Mouse (Mus musculus) lung, postnatal 0 days (tissue): ENCODE measurements around the gene Rpl28. TPM values are rescaled to one million over a fixed set of nuclear protein-coding genes. Genes with fewer than 3 reads are reported as not detected.

Source experiments
- ATAC-seq: fragments of 200-750 bp; cut with Nextera tagmentation; 2 replicates; pipeline ENCODE4 v1.8.0; 2017; ENCODE audit warnings: moderate library complexity
- DNase-seq: peaks from one replicate; pipeline ENCODE4 v3.0.0-alpha.2; 2016; ENCODE audit warnings: low spot score
- H3K27ac ChIP-seq: fragments of 300-500 bp; sonication (generic); 2 replicates; pipeline ENCODE4 v1.5.1; 2014; ENCODE audit warnings: antibody characterized with exemption, mild to moderate bottlenecking, low read length, mixed read lengths
- H3K27me3 ChIP-seq: fragments of 300-500 bp; sonication (generic); replicated peaks from 2 replicates; pipeline ENCODE4 v1.6.1; 2014; ENCODE audit warnings: low read length, mixed read lengths; ENCODE audit not compliant: insufficient read depth
- H3K36me3 ChIP-seq: fragments of 300-500 bp; sonication (generic); 2 replicates; pipeline ENCODE4 v1.6.1; 2014; ENCODE audit warnings: low read length, mixed read lengths; ENCODE audit not compliant: insufficient read depth
- H3K4me1 ChIP-seq: fragments of 300-500 bp; sonication (generic); 2 replicates; pipeline ENCODE4 v1.6.1; 2014; ENCODE audit warnings: antibody characterized with exemption, low read depth, low read length, mixed read lengths; ENCODE audit not compliant: insufficient read depth
- H3K4me2 ChIP-seq: fragments of 300-500 bp; sonication (generic); replicated peaks from 2 replicates; pipeline ENCODE4 v1.6.1; 2014; ENCODE audit warnings: low read depth, mild to moderate bottlenecking, low read length, moderate library complexity, mixed read lengths
- H3K4me3 ChIP-seq: fragments of 300-500 bp; sonication (generic); 2 replicates; pipeline ENCODE4 v1.5.1; 2014; ENCODE audit warnings: low read depth, low read length
- H3K9ac ChIP-seq: fragments of 300-500 bp; sonication (generic); replicated peaks from 2 replicates; pipeline ENCODE4 v1.6.1; 2014; ENCODE audit warnings: low read depth, mild to moderate bottlenecking
- H3K9me3 ChIP-seq: fragments of 300-500 bp; sonication (generic); 2 replicates; pipeline ENCODE4 v1.6.1; 2016; ENCODE audit warnings: low read length, mixed read lengths
- CTCF ChIP-seq: IDR thresholded peaks from 2 replicates; pipeline ENCODE4 v1.5.1; 2016; ENCODE audit warnings: antibody characterized with exemption, mild to moderate bottlenecking
- EP300 ChIP-seq: IDR thresholded peaks from 2 replicates; pipeline ENCODE4 v1.6.1; 2016; ENCODE audit warnings: antibody characterized with exemption, mild to moderate bottlenecking, control low read depth
- WGBS: fragments of 180-500 bp; shearing (Covaris S2); extraction: QIAGEN DNeasy Blood & Tissue Kit; methylation state at CpG from one replicate; pipeline ENCODE4 v1.1.7; 2014; 5-methylcytosine and 5-hydroxymethylcytosine counted together
- polyA plus RNA-seq: library from polyadenylated mRNA; unstranded; fragments of >200 nt; fragmentation: Nextera tagmentation; extraction: Ambion mirVana; gene quantifications from 2 replicates; pipeline ENCODE4 v1.2.1, GENCODE M21; 2015

Gene Rpl28
- polyA plus RNA-seq, 1 experiment from 2014 or later = 294 TPM

- TF ChIP-seq CTCF = no peak
- H3K27me3 ChIP-seq = no peaks in the 10 kb centered on the region
- 70% methylated on average over 4 of the region's 4 CpGs for WGBS
Measured at GRCm38 (mm10) chr7:4748321-4748720, 44.4 kb upstream of the Rpl28 start.

GRCm38 (mm10) chr7:4749169-4749568, 43.5 kb upstream of the Rpl28 start:
- Histone ChIP-seq H3K27ac (no peak overlapping the region), H3K9ac (no peak overlapping the region), H3K4me2 (no peak overlapping the region), H3K36me3 (no peaks in the 10 kb centered on the region; the same call in 1 of the 2 replicates), H3K27me3 (no peaks in the 10 kb centered on the region), H3K9me3 (no peaks in the 10 kb centered on the region), H3K4me1 (peaks cover 13% of the 10 kb centered on the region; the same call in 1 of the 2 replicates), H3K4me3 (no peak overlapping the region)
- TF ChIP-seq CTCF = no peak
- TF ChIP-seq EP300 = no peak
- no peak for DNase-seq
- no peak for ATAC-seq
- WGBS = 72% methylated on average over 2 of the region's 2 CpGs

More at GRCm38 (mm10) chr7:4748321-4748720, 44.4 kb upstream of the Rpl28 start:
- Histone ChIP-seq H3K9me3 (no peaks in the 10 kb centered on the region), H3K4me3 (no peak overlapping the region), H3K27ac (no peak overlapping the region), H3K36me3 (no peaks in the 10 kb centered on the region; the same call in 1 of the 2 replicates), H3K4me1 (peaks cover 12% of the 10 kb centered on the region; the same call in 1 of the 2 replicates), H3K9ac (no peak overlapping the region), H3K4me2 (no peak overlapping the region)
- ATAC-seq (no peak), DNase-seq (peak; percentile 46)

DNA sequence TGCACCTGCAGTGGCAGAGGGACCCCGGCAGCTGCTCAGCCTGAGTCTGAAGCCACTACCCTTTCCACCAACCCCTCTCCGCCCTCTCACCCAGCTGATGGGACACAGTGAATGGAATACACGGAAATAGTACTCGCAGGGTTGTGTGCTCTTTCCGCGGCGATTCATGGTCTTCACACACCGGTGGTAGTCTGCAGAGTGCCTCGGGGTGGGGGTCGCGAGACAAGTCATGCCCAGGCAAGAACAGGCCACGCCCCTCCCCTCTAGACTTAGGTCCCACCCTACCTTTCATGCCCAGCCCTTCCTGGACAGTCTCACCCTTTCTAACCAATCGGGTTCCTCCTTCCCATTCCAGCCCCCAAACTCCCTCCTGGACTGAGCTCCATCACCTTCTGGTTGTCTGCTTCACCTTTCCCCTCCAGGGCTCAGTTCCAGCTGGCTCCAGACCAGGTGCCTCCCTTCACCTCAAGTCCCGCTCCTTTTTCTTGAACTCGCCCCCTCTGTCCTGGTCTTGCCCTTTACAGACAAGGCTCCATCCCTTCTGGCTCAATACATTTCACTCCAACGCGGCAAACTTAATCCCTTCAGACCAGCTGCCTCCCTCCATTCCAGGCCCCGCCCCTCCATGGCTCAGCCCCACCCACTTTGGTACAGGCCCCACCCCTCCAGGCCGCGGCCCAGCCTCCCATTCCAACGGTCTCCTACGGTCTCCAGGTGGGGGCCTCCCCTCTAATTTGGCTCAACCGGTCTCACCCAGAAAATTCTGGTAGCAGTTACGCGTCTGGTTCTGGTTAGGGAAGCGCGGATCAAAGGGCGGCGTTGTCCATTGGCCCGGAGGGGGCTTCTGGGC, 40.5 kb upstream of the Rpl28 start:
- Histone ChIP-seq H3K9me3 (no peaks in the 10 kb centered on the region), H3K27me3 (no peaks in the 10 kb centered on the region), H3K4me1 (peaks cover 13% of the 10 kb centered on the region; the same call in 1 of the 2 replicates), H3K4me2 (peak overlapping the region; percentile 50), H3K4me3 (peak overlapping the region; percentile 36), H3K36me3 (no peaks in the 10 kb centered on the region), H3K27ac (no peak overlapping the region), H3K9ac (no peak overlapping the region)
- 3% methylated on average over 30 of the region's 30 CpGs for WGBS
- DNase-seq (peak; percentile 53), ATAC-seq (peak; percentile 84)
- TF ChIP-seq CTCF (no peak), EP300 (no peak)

DNA sequence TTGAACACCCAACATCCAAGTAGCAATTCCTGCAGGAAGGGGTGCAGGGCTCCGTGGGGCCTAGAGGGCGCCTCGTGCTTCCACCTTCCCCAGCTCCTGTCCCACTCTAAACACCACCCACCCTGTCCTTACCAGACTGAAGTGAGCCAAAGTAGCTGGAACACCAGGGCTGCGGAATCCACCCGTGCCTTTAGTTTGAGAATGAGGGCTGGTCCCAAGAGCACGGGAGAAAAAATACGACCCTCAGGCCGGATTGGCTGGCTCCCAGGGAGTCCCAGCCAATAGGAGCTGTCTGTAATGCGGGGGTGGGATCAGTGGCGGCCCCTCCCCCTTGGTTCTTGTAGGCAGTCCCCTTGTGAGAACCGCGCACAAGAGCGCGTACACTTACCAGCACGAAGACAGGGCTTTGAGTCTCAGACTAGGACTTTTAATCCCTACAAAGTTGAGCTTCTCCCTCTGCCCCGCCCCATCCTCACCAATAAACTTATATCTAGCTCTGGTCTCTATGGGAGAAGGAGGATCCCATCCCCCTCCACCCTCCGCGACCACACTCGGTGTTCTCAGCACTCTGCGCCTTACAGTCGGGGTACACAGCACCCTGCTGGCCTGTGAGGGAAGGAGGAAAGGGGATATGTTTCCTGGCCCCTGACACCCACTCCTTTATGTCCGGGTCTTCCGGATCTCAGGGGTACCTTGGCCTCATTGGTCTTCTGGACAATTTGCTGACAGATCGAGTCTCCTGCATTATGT, 39.7 kb upstream of the Rpl28 start, which contains the start of gene Cox6b2:
Gene Cox6b2, minus strand, starts transcription at position 274 of the 750 bp plus-strand sequence.
- peak; percentile 17; the same call in 1 of the 2 replicates for TF ChIP-seq CTCF
- no peak for TF ChIP-seq EP300
- H3K9me3 ChIP-seq = no peaks in the 10 kb centered on the region
- H3K27ac ChIP-seq = peak within 1 kb of the TSS; percentile 38; the same call in 1 of the 2 replicates
- peaks cover 13% of the 10 kb centered on the region; the same call in 1 of the 2 replicates for H3K4me1 ChIP-seq
- 4% methylated on average over 21 of the region's 24 CpGs for WGBS
- ATAC-seq (peak; percentile 94), DNase-seq (peak; percentile 94)
- H3K36me3 ChIP-seq = no peaks in the 10 kb centered on the region
- no peak within 1 kb of the TSS for H3K9ac ChIP-seq
- peak within 1 kb of the TSS; percentile 50 for H3K4me2 ChIP-seq
- H3K4me3 ChIP-seq = peak within 1 kb of the TSS; percentile 36
- H3K27me3 ChIP-seq = no peaks in the 10 kb centered on the region

GRCm38 (mm10) chr7:4759670-4760069, 33.0 kb upstream of the Rpl28 start:
- TF ChIP-seq EP300 (no peak), CTCF (no peak)

More at GRCm38 (mm10) chr7:4759670-4760069, 33.0 kb upstream of the Rpl28 start:
- H3K4me2 ChIP-seq = no peak overlapping the region
- ATAC-seq (peak; percentile 56), DNase-seq (peak; percentile 24)
- H3K4me3 ChIP-seq = no peak overlapping the region
- no peaks in the 10 kb centered on the region for H3K9me3 ChIP-seq
- H3K9ac ChIP-seq = no peak overlapping the region
- no peaks in the 10 kb centered on the region for H3K27me3 ChIP-seq
- WGBS = 25% methylated on average over 1 of the region's 1 CpGs
- no peak overlapping the region for H3K27ac ChIP-seq
- no peaks in the 10 kb centered on the region for H3K36me3 ChIP-seq
- no peaks in the 10 kb centered on the region for H3K4me1 ChIP-seq
